Mouse (Mus musculus) bone marrow macrophage, adult 2 months (primary cell): ENCODE results near the gene Htr1f.

ENCODE experiments used
- CTCF ChIP-seq: IDR thresholded peaks from 2 replicates; pipeline ENCODE4 v1.5.1; 2012; ENCODE audit warnings: low read depth, mild to moderate bottlenecking, low read length, moderate library complexity
- POLR2A ChIP-seq: IDR thresholded peaks from 2 replicates; pipeline ENCODE4 v1.6.1; 2012; ENCODE audit warnings: mild to moderate bottlenecking, low read depth, low read length, borderline replicate concordance

DNA sequence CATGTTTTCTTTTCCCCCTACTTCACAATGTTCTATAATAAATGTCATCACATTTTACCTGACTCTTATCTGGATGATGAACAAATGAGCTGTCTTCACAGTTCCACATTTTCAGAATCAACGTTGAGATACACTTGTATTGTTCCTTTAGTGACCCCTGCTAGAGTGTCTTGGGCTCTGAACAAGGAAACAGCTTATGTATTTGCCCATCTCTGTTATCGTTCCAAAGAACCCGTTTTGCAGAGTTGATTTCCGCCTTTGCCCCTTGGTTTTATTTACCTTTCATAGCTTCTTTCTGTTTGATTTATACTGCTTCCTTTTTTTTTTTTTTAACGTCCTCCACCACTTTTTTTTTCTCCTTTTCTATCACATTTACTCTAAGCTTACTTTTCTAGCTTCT lies 225.9 kb downstream of the Htr1f start:
- TF ChIP-seq POLR2A (no peak), CTCF (no peak)
